Mouse (Mus musculus) hindbrain, embryonic 16.5 days (tissue): ENCODE measurements at regions not wholly inside any gene's neighbourhood (a gene's known extent, or its start where the extent isn't known, plus 50 kb on each side); places are given as distances from the start of the nearest gene placed in this dataset.

ENCODE experiments used
- ATAC-seq: fragments of 200-750 bp; cut with Nextera tagmentation; 2 replicates; pipeline ENCODE4 v1.8.0; 2017; ENCODE audit warnings: moderate TSS enrichment, moderate library complexity
- H3K27ac ChIP-seq: fragments of 300-500 bp; sonication (generic); 2 replicates; pipeline ENCODE4 v1.5.1; 2014; ENCODE audit warnings: low read depth, mild to moderate bottlenecking, control low read depth, low read length, moderate library complexity
- H3K27me3 ChIP-seq: fragments of 300-500 bp; sonication (generic); replicated peaks from 2 replicates; pipeline ENCODE4 v1.6.1; 2014; ENCODE audit warnings: low read length; ENCODE audit not compliant: control insufficient read depth, insufficient read depth
- H3K36me3 ChIP-seq: fragments of 300-500 bp; sonication (generic); 2 replicates; pipeline ENCODE4 v1.6.1; 2014; ENCODE audit warnings: mild to moderate bottlenecking, low read length, moderate library complexity, mixed read lengths; ENCODE audit not compliant: control insufficient read depth, insufficient read depth
- H3K4me1 ChIP-seq: fragments of 300-500 bp; sonication (generic); 2 replicates; pipeline ENCODE4 v1.6.1; 2014; ENCODE audit warnings: low read depth, low read length; ENCODE audit not compliant: control insufficient read depth, insufficient read depth
- H3K4me2 ChIP-seq: fragments of 300-500 bp; sonication (generic); 2 replicates; pipeline ENCODE4 v1.6.1; 2014; ENCODE audit warnings: mild to moderate bottlenecking, low read length, control low read depth, moderate library complexity
- H3K4me3 ChIP-seq: fragments of 300-500 bp; sonication (generic); 2 replicates; pipeline ENCODE4 v1.5.1; 2014; ENCODE audit warnings: mild to moderate bottlenecking, low read length, control low read depth, moderate library complexity
- H3K9ac ChIP-seq: fragments of 300-500 bp; sonication (generic); 2 replicates; pipeline ENCODE4 v1.6.1; 2014; ENCODE audit warnings: low read depth, mild to moderate bottlenecking, control low read depth, low read length, moderate library complexity
- H3K9me3 ChIP-seq: fragments of 300-500 bp; sonication (generic); 2 replicates; pipeline ENCODE4 v1.6.1; 2014; ENCODE audit warnings: mild to moderate bottlenecking, low read length, moderate library complexity; ENCODE audit not compliant: control insufficient read depth
- WGBS: fragments of 180-500 bp; shearing (Covaris S2); extraction: QIAGEN DNeasy Blood & Tissue Kit; methylation state at CpG from one replicate; pipeline ENCODE4 v1.1.7; 2014; 5-methylcytosine and 5-hydroxymethylcytosine counted together

DNA sequence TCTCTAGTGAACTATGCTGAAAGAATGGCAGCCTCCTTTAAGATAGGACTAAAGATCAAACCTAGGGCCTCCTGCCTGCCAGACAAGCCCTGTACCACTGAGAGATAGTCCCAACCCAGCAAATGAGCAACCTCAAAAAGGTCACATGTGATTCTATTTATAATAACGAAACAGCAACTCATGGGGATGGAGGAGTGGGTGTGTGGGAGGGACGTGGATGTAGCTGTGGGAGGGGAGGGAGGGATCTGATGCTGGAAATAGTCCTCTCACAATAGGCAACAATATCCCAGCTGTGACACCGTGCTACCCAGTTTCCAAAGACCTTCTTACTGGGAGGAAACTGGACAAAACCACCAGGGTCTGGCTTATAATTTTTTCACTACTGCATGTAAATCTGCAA lies 69.5 kb upstream of the Igfbp5 start:
- ATAC-seq: no peak
- no peak overlapping the region for H3K4me2 ChIP-seq
- H3K9me3 ChIP-seq: no peaks in the 10 kb centered on the region
- no peak overlapping the region for H3K4me3 ChIP-seq
- no peaks in the 10 kb centered on the region; the same call in 1 of the 2 replicates for H3K27me3 ChIP-seq
- no peak overlapping the region for H3K27ac ChIP-seq
- no peak overlapping the region for H3K9ac ChIP-seq
- H3K4me1 ChIP-seq: peaks cover 10% of the 10 kb centered on the region
- 47% methylated on average over 3 of the region's 3 CpGs for WGBS
- H3K36me3 ChIP-seq: no peaks in the 10 kb centered on the region

DNA sequence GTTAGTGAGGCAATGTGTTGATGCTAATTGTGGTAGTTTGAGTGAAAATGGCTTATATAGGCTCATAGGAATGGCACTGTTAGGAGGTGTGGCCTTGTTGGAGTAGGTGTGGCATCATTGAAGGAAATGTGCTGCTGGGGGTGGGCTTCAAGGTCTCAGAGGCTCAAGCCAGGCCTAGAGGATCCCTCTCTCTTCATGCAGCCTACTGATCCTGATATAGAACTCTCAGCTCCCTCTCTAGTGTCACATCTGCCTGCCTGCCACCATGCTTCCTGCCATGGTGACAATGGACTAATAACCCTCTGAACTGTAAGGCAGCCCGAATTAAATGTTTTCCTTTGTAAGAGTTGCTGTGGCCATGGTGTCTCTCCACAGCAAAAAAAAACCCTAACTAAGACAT lies 68.4 kb upstream of the Igfbp5 start:
- Histone ChIP-seq H3K4me2 (no peak overlapping the region), H3K4me3 (no peak overlapping the region), H3K9me3 (no peaks in the 10 kb centered on the region), H3K4me1 (peaks cover 10% of the 10 kb centered on the region), H3K9ac (no peak overlapping the region), H3K27ac (no peak overlapping the region), H3K36me3 (no peaks in the 10 kb centered on the region), H3K27me3 (no peaks in the 10 kb centered on the region; the same call in 1 of the 2 replicates)
- no peak for ATAC-seq
- 85% methylated on average over 1 of the region's 1 CpGs for WGBS

DNA sequence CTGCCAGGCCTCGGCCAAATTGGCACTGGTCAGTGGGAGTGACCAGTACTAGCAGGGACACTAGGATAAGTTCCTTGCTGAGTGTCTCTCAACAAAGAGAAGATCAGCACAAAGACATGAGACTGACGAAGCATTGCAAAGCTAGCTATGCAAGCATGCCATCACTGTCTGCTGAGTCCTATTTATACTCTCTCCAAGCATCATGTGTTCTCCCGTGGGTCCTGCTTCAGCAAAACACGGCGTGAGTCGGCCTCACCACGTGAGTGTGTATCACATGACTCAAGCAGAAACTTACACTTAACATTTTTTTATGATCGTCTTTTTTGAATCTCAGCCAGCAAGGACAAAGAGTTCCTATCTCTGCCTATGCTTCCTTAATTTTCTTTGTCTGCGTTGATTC lies 67.7 kb upstream of the Igfbp5 start:
- H3K4me3 ChIP-seq: no peak overlapping the region
- no peak for ATAC-seq
- H3K36me3 ChIP-seq: no peaks in the 10 kb centered on the region
- no peaks in the 10 kb centered on the region; the same call in 1 of the 2 replicates for H3K27me3 ChIP-seq
- no peak overlapping the region for H3K27ac ChIP-seq
- no peaks in the 10 kb centered on the region for H3K9me3 ChIP-seq
- H3K4me1 ChIP-seq: peaks cover 10% of the 10 kb centered on the region
- H3K9ac ChIP-seq: no peak overlapping the region
- 82% methylated on average over 9 of the region's 9 CpGs for WGBS
- H3K4me2 ChIP-seq: no peak overlapping the region

DNA sequence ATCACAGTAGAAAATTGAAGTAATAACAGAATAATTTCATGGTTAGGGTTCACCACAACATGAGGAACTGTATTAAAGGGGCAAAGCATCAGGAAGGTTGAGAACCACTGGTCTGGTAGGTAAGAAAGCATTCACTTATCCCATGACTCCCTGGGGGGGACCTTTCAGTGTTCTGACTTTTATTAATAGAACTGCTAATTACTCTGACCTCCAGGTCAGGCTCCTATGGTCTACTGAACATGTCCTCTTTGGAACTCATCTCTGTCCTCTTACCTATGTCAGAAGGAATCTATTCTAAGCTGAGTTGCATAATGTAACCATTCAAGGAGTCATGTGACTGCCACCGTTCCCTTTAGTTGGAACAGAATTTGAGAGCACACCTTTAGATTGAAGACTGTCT lies 65.3 kb upstream of the Igfbp5 start:
- ATAC-seq: no peak
- 94% methylated on average over 1 of the region's 1 CpGs for WGBS

DNA sequence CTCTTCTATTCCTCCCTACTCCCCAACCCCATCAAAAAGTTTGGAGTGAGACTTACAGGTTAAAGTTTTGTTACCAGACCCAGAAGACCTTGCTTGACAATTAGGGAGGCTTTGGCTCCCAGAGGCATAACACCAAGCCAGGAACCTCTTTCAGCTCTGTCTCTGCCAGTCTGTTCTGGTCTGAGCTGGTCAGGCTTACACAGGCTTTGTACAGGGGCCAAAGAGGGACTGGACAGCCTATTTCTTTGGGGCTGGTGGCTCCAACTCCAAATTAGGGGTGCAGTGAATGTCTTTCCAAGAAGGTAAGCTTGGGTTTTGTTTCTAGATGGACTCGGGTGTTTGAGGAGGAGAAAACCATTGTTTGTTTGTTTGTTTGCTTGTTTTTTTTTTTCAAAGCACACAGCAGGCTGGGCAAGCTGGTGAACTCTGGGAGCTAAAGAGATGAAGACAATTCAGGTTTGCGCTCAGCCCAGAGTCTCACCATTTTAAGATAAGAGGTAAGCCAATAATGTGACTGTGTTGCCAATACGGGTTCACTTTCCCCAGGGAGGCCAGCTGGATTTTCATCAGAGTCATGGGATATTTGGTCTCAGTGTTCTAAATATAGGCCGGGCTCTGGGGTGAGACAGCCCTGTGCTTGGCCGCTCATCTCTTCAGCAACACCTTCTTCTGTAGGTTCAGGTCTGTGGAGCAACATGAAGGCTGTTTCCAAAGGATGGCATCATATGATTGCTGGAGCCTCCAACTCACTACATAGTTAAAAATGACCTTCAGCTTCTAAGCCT lies 62.2 kb upstream of the Igfbp5 start:
- no peaks in the 10 kb centered on the region for H3K9me3 ChIP-seq
- H3K9ac ChIP-seq: no peak overlapping the region
- H3K4me3 ChIP-seq: no peak overlapping the region
- no peaks in the 10 kb centered on the region for H3K27me3 ChIP-seq
- no peaks in the 10 kb centered on the region for H3K4me1 ChIP-seq
- no peak overlapping the region for H3K27ac ChIP-seq
- no peaks in the 10 kb centered on the region for H3K36me3 ChIP-seq
- WGBS: 89% methylated on average over 5 of the region's 5 CpGs
- no peak for ATAC-seq
- no peak overlapping the region for H3K4me2 ChIP-seq

More for the DNA sequence above, 65.3 kb upstream of the Igfbp5 start:
- Histone ChIP-seq H3K4me2 (no peak overlapping the region), H3K9ac (no peak overlapping the region), H3K4me3 (no peak overlapping the region), H3K27ac (no peak overlapping the region), H3K27me3 (no peaks in the 10 kb centered on the region), H3K36me3 (no peaks in the 10 kb centered on the region), H3K9me3 (no peaks in the 10 kb centered on the region), H3K4me1 (peaks cover under 1% of the 10 kb centered on the region)

DNA sequence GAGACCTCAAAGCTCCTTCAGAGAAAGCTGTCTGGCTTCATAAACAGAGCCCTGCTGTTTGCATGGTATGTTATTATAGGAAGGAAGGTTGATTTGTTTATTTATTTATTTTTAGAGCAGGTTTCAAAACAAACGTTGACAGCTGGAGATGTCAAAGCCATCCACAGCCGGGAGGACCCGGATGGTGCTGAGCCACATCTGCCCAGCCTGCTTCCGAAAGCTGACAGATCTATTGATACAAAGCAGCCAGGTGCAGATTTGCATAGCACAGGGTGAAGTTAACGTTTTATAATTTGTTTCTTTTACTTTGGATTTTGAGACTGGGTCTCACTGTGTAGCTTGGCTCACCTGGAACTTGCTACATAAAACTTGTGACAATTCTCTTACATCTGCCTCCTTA lies 61.5 kb upstream of the Igfbp5 start:
- Histone ChIP-seq H3K4me1 (no peaks in the 10 kb centered on the region), H3K4me3 (no peak overlapping the region)

DNA sequence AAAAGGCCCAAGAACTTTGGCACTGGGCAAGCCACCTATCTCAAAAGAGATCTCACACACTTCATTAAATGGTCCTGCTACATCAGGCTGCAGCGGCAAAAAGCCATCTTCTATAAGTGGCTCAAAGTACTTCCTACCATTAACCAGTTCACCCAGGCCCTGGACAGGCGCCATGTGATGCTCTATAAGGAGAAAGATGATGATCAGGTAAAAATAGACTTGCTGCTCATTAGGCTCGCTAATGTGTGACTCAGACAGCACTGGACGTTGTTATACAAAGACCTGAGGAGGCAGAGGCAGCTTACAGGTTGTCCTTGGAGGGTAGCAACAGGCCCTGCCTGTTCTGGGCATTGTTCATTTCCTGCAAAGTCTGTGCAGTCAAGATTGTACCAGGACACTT lies 60.4 kb upstream of the Igfbp5 start:
- ATAC-seq: no peak
- Histone ChIP-seq H3K27ac (no peak overlapping the region), H3K4me2 (no peak overlapping the region), H3K4me3 (no peak overlapping the region), H3K4me1 (no peaks in the 10 kb centered on the region), H3K9me3 (no peaks in the 10 kb centered on the region), H3K36me3 (no peaks in the 10 kb centered on the region), H3K9ac (no peak overlapping the region), H3K27me3 (no peaks in the 10 kb centered on the region)
- 83% methylated on average over 4 of the region's 4 CpGs for WGBS

More for the DNA sequence above, 61.5 kb upstream of the Igfbp5 start:
- Histone ChIP-seq H3K9ac (no peak overlapping the region), H3K9me3 (no peaks in the 10 kb centered on the region), H3K4me2 (no peak overlapping the region), H3K27me3 (no peaks in the 10 kb centered on the region), H3K36me3 (no peaks in the 10 kb centered on the region), H3K27ac (no peak overlapping the region)
- WGBS: 52% methylated on average over 5 of the region's 5 CpGs
- no peak for ATAC-seq

DNA sequence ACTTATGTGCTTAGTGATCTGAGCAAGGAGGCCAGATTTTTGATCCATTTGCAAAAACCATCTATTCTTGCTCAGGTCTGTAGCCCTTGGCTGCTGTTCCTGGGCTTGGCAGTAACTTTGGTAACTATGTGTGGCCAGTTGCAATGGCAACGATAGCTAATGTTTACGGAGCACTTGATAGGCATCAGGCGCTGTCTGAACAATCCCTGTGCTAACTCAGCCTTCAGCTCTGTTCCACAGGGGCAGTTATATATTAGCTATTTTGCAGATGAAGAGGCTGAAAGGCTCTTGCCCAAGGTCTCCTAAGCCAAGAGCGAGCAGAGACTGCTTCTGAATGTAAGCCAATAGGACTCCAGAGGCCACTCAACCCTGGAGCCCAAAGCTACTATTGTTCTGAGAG lies 55.1 kb upstream of the Igfbp5 start:
- Histone ChIP-seq H3K4me1 (no peaks in the 10 kb centered on the region), H3K36me3 (no peaks in the 10 kb centered on the region), H3K9me3 (no peaks in the 10 kb centered on the region), H3K4me2 (no peak overlapping the region), H3K27me3 (no peaks in the 10 kb centered on the region), H3K9ac (no peak overlapping the region), H3K27ac (no peak overlapping the region), H3K4me3 (no peak overlapping the region)
- no peak for ATAC-seq
- 85% methylated on average over 4 of the region's 4 CpGs for WGBS
